Mouse (Mus musculus) cerebellum, postnatal 4 days (tissue): ENCODE measurements at regions not wholly inside any gene's neighbourhood (a gene's known extent, or its start where the extent isn't known, plus 50 kb on each side); places are given as distances from the start of the nearest gene placed in this dataset.
A peak's percentile ranks its signal among the peaks of the same experiment; 100 is the strongest.

Source experiments
- DNase-seq, 2 experiments: peaks; one replicate each; pipeline ENCODE4 v3.0.0; 2022; ENCODE audit warnings: low spot score in 2 of 2, mixed read lengths in 1 of 2

- no peak for DNase-seq
Observed at GRCm38 (mm10) chr14:68806646-68807045, 487.5 kb downstream of the Synb start.

DNA sequence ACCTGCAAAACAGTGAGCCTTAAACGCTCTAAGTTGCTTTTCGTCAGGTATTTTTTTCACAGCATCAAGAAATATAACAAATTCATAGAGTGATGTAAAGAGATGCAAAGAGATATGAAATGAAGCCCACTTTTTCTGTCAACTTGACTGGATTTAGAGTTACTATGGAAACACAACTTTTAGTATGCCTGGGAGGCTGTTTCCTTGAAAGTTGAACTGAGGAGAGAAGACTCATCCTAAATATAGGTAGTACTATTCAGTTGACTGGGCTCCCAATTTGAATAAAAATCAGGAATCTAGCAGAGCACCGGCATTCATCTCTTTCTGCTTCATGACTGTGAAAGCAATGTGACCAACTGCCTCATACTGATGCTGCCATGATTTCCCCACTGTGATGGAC lies 509.7 kb downstream of the Synb start:
- no peak for DNase-seq

DNA sequence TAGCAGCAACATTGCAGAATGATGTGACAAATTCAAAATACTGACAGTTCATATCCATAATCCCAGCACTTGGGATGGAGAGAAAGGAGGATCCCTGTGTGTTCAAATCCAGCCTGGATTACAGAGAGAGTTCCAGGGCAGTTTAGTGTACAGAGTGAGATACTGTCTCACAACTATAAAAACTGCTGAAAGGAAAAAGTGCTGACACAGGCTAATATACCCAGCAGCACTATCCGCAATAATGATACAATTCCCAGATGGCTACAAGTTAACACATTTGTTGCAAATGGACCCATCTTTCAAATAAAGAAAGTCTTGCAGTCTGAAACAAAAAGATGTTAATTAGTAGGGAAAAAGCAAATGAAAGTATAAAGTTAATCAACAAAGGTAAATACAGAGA lies 510.9 kb downstream of the Synb start:
- no peak for DNase-seq

DNA sequence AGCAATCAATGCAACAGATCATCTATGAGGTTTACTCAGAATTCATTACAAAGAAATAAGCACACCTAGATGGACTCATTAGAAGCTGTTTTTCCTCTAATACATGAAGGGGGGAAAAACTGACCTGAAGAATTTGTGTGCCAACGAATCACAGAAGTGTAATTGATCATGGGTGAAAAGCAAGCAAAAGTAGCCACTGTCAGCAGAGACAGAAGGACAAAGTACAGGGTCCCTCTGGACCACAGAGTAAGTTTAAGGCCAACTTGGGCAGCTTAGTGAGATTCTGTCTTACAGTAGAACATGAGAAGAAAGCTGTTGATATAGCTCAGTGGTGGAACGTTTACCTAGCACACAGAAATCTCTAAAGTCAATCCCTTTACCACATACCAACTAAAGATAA lies 523.7 kb downstream of the Synb start:
- DNase-seq: no peak

- DNase-seq: peak in 1 of 2 experiments; percentile 40
Observed at GRCm38 (mm10) chr14:68762916-68763315, 531.2 kb downstream of the Synb start.

- DNase-seq: no peak
Observed at GRCm38 (mm10) chr14:68744661-68745060, 549.4 kb downstream of the Synb start.

DNA sequence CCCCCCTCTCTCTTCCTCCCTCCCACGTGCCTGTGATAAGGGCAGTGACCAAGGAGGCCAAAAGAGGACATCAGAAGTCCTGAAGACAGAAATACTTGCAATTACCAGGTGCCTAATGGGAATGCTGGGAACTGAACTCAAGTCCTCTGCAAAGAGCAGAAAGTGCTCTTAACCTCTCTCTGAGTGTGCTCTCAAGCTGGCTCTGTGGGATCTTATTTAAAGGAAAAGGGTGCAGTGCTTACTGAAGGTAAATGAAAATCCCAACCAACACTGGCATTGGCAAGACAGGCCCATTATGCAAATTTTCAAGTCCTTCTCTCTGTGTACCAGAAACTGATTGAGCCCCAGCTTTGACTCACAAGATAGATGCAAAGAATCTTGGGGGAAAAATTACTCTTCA lies 555.6 kb downstream of the Synb start:
- no peak for DNase-seq

- peak; percentile 59 to 78 for DNase-seq
Observed at GRCm38 (mm10) chr14:68735756-68736155, 558.3 kb downstream of the Synb start.

GRCm38 (mm10) chr14:68721156-68721555 lies 572.9 kb downstream of the Synb start:
- DNase-seq: no peak

GRCm38 (mm10) chr14:68719429-68720160 lies 574.5 kb downstream of the Synb start:
- no peak for DNase-seq

- no peak for DNase-seq
Observed at GRCm38 (mm10) chr14:68718846-68719245, 575.3 kb downstream of the Synb start.
